Mouse (Mus musculus): Measurements from ENCODE around the gene Slc30a1. TPM values are rescaled to one million over a fixed set of nuclear protein-coding genes. Genes with fewer than 3 reads are reported as not detected.

Slc30a1 gene
- total and polyA plus RNA-seq, 3 experiments, result 12.0 to 16.0 (median 12.0) TPM

GRCm38 (mm10) chr1:191929065-191929464, 22.5 kb downstream of the Slc30a1 start:
- H3K4me1 ChIP-seq (ENCODE audit: insufficient read depth, low read depth, low read length), result no peaks in the 10 kb centered on the region
- TF ChIP-seq TAL1 (conservative IDR thresholded peaks at IDR 0.05; ENCODE audit: low read depth, low read length) (no peak), POLR2AphosphoS5 (IDR thresholded peaks at IDR 0.05; ENCODE audit: insufficient replicate concordance, low read depth, low read length) (no peak), GATA1 (IDR thresholded peaks at IDR 0.05; ENCODE audit: borderline replicate concordance, low read length) (no peak), CTCF (IDR thresholded peaks at IDR 0.05; ENCODE audit: low read depth, low read length) (no peak), GATA2 (IDR thresholded peaks at IDR 0.05; ENCODE audit: borderline replicate concordance, low read depth, low read length) (no peak)
- H3K36me3 ChIP-seq (replicated peaks), result no peaks in the 10 kb centered on the region
- no peaks in the 10 kb centered on the region for H3K9me3 ChIP-seq (replicated peaks)
- peaks cover 72% of the 10 kb centered on the region for H3K27me3 ChIP-seq (ENCODE audit: insufficient read depth, low read length)
- H3K4me3 ChIP-seq (ENCODE audit: low read depth, low read length), result no peak overlapping the region
- DNase-seq (ENCODE audit: low spot score), result no peak
- no peak for ATAC-seq (ENCODE audit: extremely low read depth, insufficient number of reproducible peaks, low FRiP score, poor library complexity, severe bottlenecking)

GRCm38 (mm10) chr1:191929897-191930524, 23.4 kb downstream of the Slc30a1 start:
- Histone ChIP-seq H3K4me3 (ENCODE audit: low read depth, low read length) (no peak overlapping the region), H3K4me1 (ENCODE audit: insufficient read depth, low read depth, low read length) (no peaks in the 10 kb centered on the region), H3K9me3 (replicated peaks) (no peaks in the 10 kb centered on the region), H3K36me3 (replicated peaks) (no peaks in the 10 kb centered on the region), H3K27me3 (ENCODE audit: insufficient read depth, low read length) (peaks cover 72% of the 10 kb centered on the region)
- DNase-seq (ENCODE audit: low spot score) (no peak), ATAC-seq (ENCODE audit: extremely low read depth, insufficient number of reproducible peaks, low FRiP score, poor library complexity, severe bottlenecking) (no peak)
- TF ChIP-seq GATA2 (IDR thresholded peaks at IDR 0.05; ENCODE audit: borderline replicate concordance, low read depth, low read length) (no peak), GATA1 (IDR thresholded peaks at IDR 0.05; ENCODE audit: borderline replicate concordance, low read length) (no peak), POLR2AphosphoS5 (IDR thresholded peaks at IDR 0.05; ENCODE audit: insufficient replicate concordance, low read depth, low read length) (no peak), CTCF (IDR thresholded peaks at IDR 0.05; ENCODE audit: low read depth, low read length) (no peak), TAL1 (conservative IDR thresholded peaks at IDR 0.05; ENCODE audit: low read depth, low read length) (no peak)

GRCm38 (mm10) chr1:191930525-191931105, 24.0 kb downstream of the Slc30a1 start:
- peaks cover 72% of the 10 kb centered on the region for H3K27me3 ChIP-seq (ENCODE audit: insufficient read depth, low read length)
- ATAC-seq (ENCODE audit: extremely low read depth, insufficient number of reproducible peaks, low FRiP score, poor library complexity, severe bottlenecking) (no peak), DNase-seq (ENCODE audit: low spot score) (no peak)
- H3K4me1 ChIP-seq (ENCODE audit: insufficient read depth, low read depth, low read length), result no peaks in the 10 kb centered on the region
- H3K36me3 ChIP-seq (replicated peaks), result no peaks in the 10 kb centered on the region
- no peaks in the 10 kb centered on the region for H3K9me3 ChIP-seq (replicated peaks)
- H3K4me3 ChIP-seq (ENCODE audit: low read depth, low read length), result no peak overlapping the region
- TF ChIP-seq POLR2AphosphoS5 (IDR thresholded peaks at IDR 0.05; ENCODE audit: insufficient replicate concordance, low read depth, low read length) (no peak), TAL1 (conservative IDR thresholded peaks at IDR 0.05; ENCODE audit: low read depth, low read length) (no peak), CTCF (IDR thresholded peaks at IDR 0.05; ENCODE audit: low read depth, low read length) (no peak), GATA2 (IDR thresholded peaks at IDR 0.05; ENCODE audit: borderline replicate concordance, low read depth, low read length) (no peak), GATA1 (IDR thresholded peaks at IDR 0.05; ENCODE audit: borderline replicate concordance, low read length) (no peak)

- TF ChIP-seq GATA1 (IDR thresholded peaks at IDR 0.05; ENCODE audit: borderline replicate concordance, low read length) (no peak), TAL1 (conservative IDR thresholded peaks at IDR 0.05; ENCODE audit: low read depth, low read length) (no peak), CTCF (IDR thresholded peaks at IDR 0.05; ENCODE audit: low read depth, low read length) (no peak), GATA2 (IDR thresholded peaks at IDR 0.05; ENCODE audit: borderline replicate concordance, low read depth, low read length) (no peak), POLR2AphosphoS5 (IDR thresholded peaks at IDR 0.05; ENCODE audit: insufficient replicate concordance, low read depth, low read length) (no peak)
- H3K4me3 ChIP-seq (ENCODE audit: low read depth, low read length), result no peak overlapping the region
- H3K36me3 ChIP-seq (replicated peaks), result no peaks in the 10 kb centered on the region
- no peaks in the 10 kb centered on the region for H3K9me3 ChIP-seq (replicated peaks)
- ATAC-seq (ENCODE audit: extremely low read depth, insufficient number of reproducible peaks, low FRiP score, poor library complexity, severe bottlenecking) (no peak), DNase-seq (ENCODE audit: low spot score) (no peak)
- peaks cover 57% of the 10 kb centered on the region for H3K27me3 ChIP-seq (ENCODE audit: insufficient read depth, low read length)
- H3K4me1 ChIP-seq (ENCODE audit: insufficient read depth, low read depth, low read length), result no peaks in the 10 kb centered on the region
Observed at GRCm38 (mm10) chr1:191932286-191932985, 25.9 kb downstream of the Slc30a1 start.

GRCm38 (mm10) chr1:191932986-191933632, 26.5 kb downstream of the Slc30a1 start:
- H3K27me3 ChIP-seq (ENCODE audit: insufficient read depth, low read length), result peaks cover 51% of the 10 kb centered on the region
- TF ChIP-seq GATA1 (IDR thresholded peaks at IDR 0.05; ENCODE audit: borderline replicate concordance, low read length), result no peak
- TF ChIP-seq CTCF (IDR thresholded peaks at IDR 0.05; ENCODE audit: low read depth, low read length), result no peak
- no peak for TF ChIP-seq GATA2 (IDR thresholded peaks at IDR 0.05; ENCODE audit: borderline replicate concordance, low read depth, low read length)
- TF ChIP-seq POLR2AphosphoS5 (IDR thresholded peaks at IDR 0.05; ENCODE audit: insufficient replicate concordance, low read depth, low read length), result no peak
- TF ChIP-seq TAL1 (conservative IDR thresholded peaks at IDR 0.05; ENCODE audit: low read depth, low read length), result no peak
- DNase-seq (ENCODE audit: low spot score), result no peak
- ATAC-seq (ENCODE audit: extremely low read depth, insufficient number of reproducible peaks, low FRiP score, poor library complexity, severe bottlenecking), result no peak
- no peaks in the 10 kb centered on the region for H3K36me3 ChIP-seq (replicated peaks)
- H3K4me3 ChIP-seq (ENCODE audit: low read depth, low read length), result no peak overlapping the region
- no peaks in the 10 kb centered on the region for H3K9me3 ChIP-seq (replicated peaks)
- no peaks in the 10 kb centered on the region for H3K4me1 ChIP-seq (ENCODE audit: insufficient read depth, low read depth, low read length)

- DNase-seq (ENCODE audit: low spot score) (no peak), ATAC-seq (ENCODE audit: extremely low read depth, insufficient number of reproducible peaks, low FRiP score, poor library complexity, severe bottlenecking) (no peak)
- no peaks in the 10 kb centered on the region for H3K36me3 ChIP-seq (replicated peaks)
- TF ChIP-seq GATA1 (IDR thresholded peaks at IDR 0.05; ENCODE audit: borderline replicate concordance, low read length), result no peak
- TF ChIP-seq POLR2AphosphoS5 (IDR thresholded peaks at IDR 0.05; ENCODE audit: insufficient replicate concordance, low read depth, low read length), result no peak
- TF ChIP-seq TAL1 (conservative IDR thresholded peaks at IDR 0.05; ENCODE audit: low read depth, low read length), result no peak
- no peak for TF ChIP-seq CTCF (IDR thresholded peaks at IDR 0.05; ENCODE audit: low read depth, low read length)
- TF ChIP-seq GATA2 (IDR thresholded peaks at IDR 0.05; ENCODE audit: borderline replicate concordance, low read depth, low read length), result no peak
- H3K4me3 ChIP-seq (ENCODE audit: low read depth, low read length), result no peak overlapping the region
- peaks cover 49% of the 10 kb centered on the region for H3K27me3 ChIP-seq (ENCODE audit: insufficient read depth, low read length)
- no peaks in the 10 kb centered on the region for H3K9me3 ChIP-seq (replicated peaks)
- peaks cover 8% of the 10 kb centered on the region for H3K4me1 ChIP-seq (ENCODE audit: insufficient read depth, low read depth, low read length)
Observed at GRCm38 (mm10) chr1:191943638-191944037, 37.1 kb downstream of the Slc30a1 start.
